Mouse (Mus musculus) spleen, postnatal 36 days (tissue): ENCODE data around the gene Pfkp.

Source experiments
- DNase-seq, 2 experiments: peaks; one replicate each; pipeline ENCODE4 v3.0.0; 2022; ENCODE audit warnings: low spot score in 2 of 2, mixed read lengths in 1 of 2

Pfkp gene

GRCm38 (mm10) chr13:6602786-6603409, 45.7 kb downstream of the Pfkp start:
- DNase-seq = no peak

GRCm38 (mm10) chr13:6601676-6602075, 46.9 kb downstream of the Pfkp start:
- no peak for DNase-seq

GRCm38 (mm10) chr13:6600626-6601025, 48.0 kb downstream of the Pfkp start:
- DNase-seq = no peak

- no peak for DNase-seq
Observed at GRCm38 (mm10) chr13:6597801-6598200, 50.8 kb downstream of the Pfkp start.

GRCm38 (mm10) chr13:6595403-6595802, 53.2 kb downstream of the Pfkp start:
- DNase-seq = no peak

- DNase-seq = no peak
Observed at GRCm38 (mm10) chr13:6590846-6591245, 57.7 kb downstream of the Pfkp start.

GRCm38 (mm10) chr13:6586009-6586408, 62.6 kb downstream of the Pfkp start:
- DNase-seq = no peak

- DNase-seq = no peak
Observed at GRCm38 (mm10) chr13:6583499-6584125, 65.0 kb downstream of the Pfkp start.

- DNase-seq = no peak
Observed at GRCm38 (mm10) chr13:6575920-6576509, 72.6 kb downstream of the Pfkp start.

GRCm38 (mm10) chr13:6565571-6565970, 83.0 kb downstream of the Pfkp start:
- no peak for DNase-seq

GRCm38 (mm10) chr13:6562409-6562808, 86.2 kb downstream of the Pfkp start:
- no peak for DNase-seq

- DNase-seq = no peak
Observed at GRCm38 (mm10) chr13:6557771-6558170, 90.8 kb downstream of the Pfkp start.

- DNase-seq = no peak
Observed at GRCm38 (mm10) chr13:6555656-6556055, 92.9 kb downstream of the Pfkp start.

- no peak for DNase-seq
Observed at GRCm38 (mm10) chr13:6553708-6554107, 94.9 kb downstream of the Pfkp start.

GRCm38 (mm10) chr13:6535287-6535932, 113.2 kb downstream of the Pfkp start:
- DNase-seq = no peak

- peak in 1 of 2 experiments; percentile 14 for DNase-seq
Observed at GRCm38 (mm10) chr13:6532683-6533082, 115.9 kb downstream of the Pfkp start.
